Mouse (Mus musculus): ENCODE data around the gene Scin. TPM values are rescaled to one million over a fixed set of nuclear protein-coding genes. Genes with fewer than 3 reads are reported as not detected.
A peak's percentile ranks its signal among the peaks of the same experiment; 100 is the strongest.

Gene Scin
- polyA plus RNA-seq, 1 experiment from 2014 or later: 7.8 TPM

GRCm38 (mm10) chr12:40152353-40153069 is 18.5 kb upstream of the Scin start:
- Histone ChIP-seq H3K4me2 (ENCODE audit: low read depth, low read length) (no peak overlapping the region), H3K9me3 (replicated peaks; ENCODE audit: control insufficient read depth, low read length) (no peaks in the 10 kb centered on the region), H3K9ac (ENCODE audit: low read length) (no peak overlapping the region), H3K4me1 (ENCODE audit: control insufficient read depth, insufficient read depth, low read length) (no peaks in the 10 kb centered on the region), H3K27me3 (ENCODE audit: control insufficient read depth, insufficient read depth, low read length) (no peaks in the 10 kb centered on the region), H3K4me3 (ENCODE audit: low read length) (no peak overlapping the region), H3K27ac (ENCODE audit: low read length) (no peak overlapping the region), H3K36me3 (ENCODE audit: control insufficient read depth, insufficient read depth) (no peaks in the 10 kb centered on the region)
- ATAC-seq (replicated peaks; ENCODE audit: extremely low read depth, insufficient read depth, low FRiP score): no peak
- 60% methylated on average over 8 of the region's 8 CpGs for WGBS

- H3K9ac ChIP-seq (ENCODE audit: low read length): no peak overlapping the region
- no peak overlapping the region for H3K27ac ChIP-seq (ENCODE audit: low read length)
- no peaks in the 10 kb centered on the region for H3K4me1 ChIP-seq (ENCODE audit: control insufficient read depth, insufficient read depth, low read length)
- H3K36me3 ChIP-seq (ENCODE audit: control insufficient read depth, insufficient read depth): no peaks in the 10 kb centered on the region
- no peak for ATAC-seq (replicated peaks; ENCODE audit: extremely low read depth, insufficient read depth, low FRiP score)
- no peaks in the 10 kb centered on the region for H3K9me3 ChIP-seq (replicated peaks; ENCODE audit: control insufficient read depth, low read length)
- no peak overlapping the region for H3K4me2 ChIP-seq (ENCODE audit: low read depth, low read length)
- no peak overlapping the region for H3K4me3 ChIP-seq (ENCODE audit: low read length)
- no peaks in the 10 kb centered on the region for H3K27me3 ChIP-seq (ENCODE audit: control insufficient read depth, insufficient read depth, low read length)
- 54% methylated on average over 4 of the region's 4 CpGs for WGBS
These were observed 13.3 kb upstream of the Scin start for GRCm38 (mm10) chr12:40147319-40147718.

GRCm38 (mm10) chr12:40146510-40146909 is 12.5 kb upstream of the Scin start:
- WGBS: 70% methylated on average over 5 of the region's 5 CpGs
- Histone ChIP-seq H3K4me2 (ENCODE audit: low read depth, low read length) (no peak overlapping the region), H3K4me3 (ENCODE audit: low read length) (no peak overlapping the region), H3K27me3 (ENCODE audit: control insufficient read depth, insufficient read depth, low read length) (no peaks in the 10 kb centered on the region), H3K27ac (ENCODE audit: low read length) (no peak overlapping the region), H3K36me3 (ENCODE audit: control insufficient read depth, insufficient read depth) (no peaks in the 10 kb centered on the region), H3K9me3 (replicated peaks; ENCODE audit: control insufficient read depth, low read length) (no peaks in the 10 kb centered on the region), H3K4me1 (ENCODE audit: control insufficient read depth, insufficient read depth, low read length) (no peaks in the 10 kb centered on the region), H3K9ac (ENCODE audit: low read length) (no peak overlapping the region)
- no peak for ATAC-seq (replicated peaks; ENCODE audit: extremely low read depth, insufficient read depth, low FRiP score)

- H3K9me3 ChIP-seq (replicated peaks; ENCODE audit: control insufficient read depth, low read length): no peaks in the 10 kb centered on the region
- no peak overlapping the region for H3K4me2 ChIP-seq (ENCODE audit: low read depth, low read length)
- no peak overlapping the region for H3K27ac ChIP-seq (ENCODE audit: low read length)
- 0 out of 2 replicates have a peak, but pooled peaks cover 2% of the 10 kb centered on the region for H3K36me3 ChIP-seq (ENCODE audit: control insufficient read depth, insufficient read depth)
- no peak for ATAC-seq (replicated peaks; ENCODE audit: extremely low read depth, insufficient read depth, low FRiP score)
- 63% methylated on average over 5 of the region's 5 CpGs for WGBS
- no peaks in the 10 kb centered on the region for H3K27me3 ChIP-seq (ENCODE audit: control insufficient read depth, insufficient read depth, low read length)
- H3K9ac ChIP-seq (ENCODE audit: low read length): no peak overlapping the region
- no peaks in the 10 kb centered on the region for H3K4me1 ChIP-seq (ENCODE audit: control insufficient read depth, insufficient read depth, low read length)
- no peak overlapping the region for H3K4me3 ChIP-seq (ENCODE audit: low read length)
These were observed 6.7 kb upstream of the Scin start for GRCm38 (mm10) chr12:40140706-40141105.

- Histone ChIP-seq H3K4me3 (ENCODE audit: low read length) (no peak overlapping the region), H3K4me2 (ENCODE audit: low read depth, low read length) (no peak overlapping the region), H3K4me1 (ENCODE audit: control insufficient read depth, insufficient read depth, low read length) (no peaks in the 10 kb centered on the region), H3K27ac (ENCODE audit: low read length) (no peak overlapping the region), H3K27me3 (ENCODE audit: control insufficient read depth, insufficient read depth, low read length) (no peaks in the 10 kb centered on the region), H3K9ac (ENCODE audit: low read length) (no peak overlapping the region), H3K36me3 (ENCODE audit: control insufficient read depth, insufficient read depth) (0 out of 2 replicates have a peak, but pooled peaks cover 2% of the 10 kb centered on the region), H3K9me3 (replicated peaks; ENCODE audit: control insufficient read depth, low read length) (no peaks in the 10 kb centered on the region)
- ATAC-seq (replicated peaks; ENCODE audit: extremely low read depth, insufficient read depth, low FRiP score): no peak
- WGBS: 83% methylated on average over 8 of the region's 8 CpGs
These were observed 5.6 kb upstream of the Scin start for GRCm38 (mm10) chr12:40139484-40140245.

- 46% methylated on average over 11 of the region's 11 CpGs for WGBS
- no peak for ATAC-seq (replicated peaks; ENCODE audit: extremely low read depth, insufficient read depth, low FRiP score)
These were observed 501 bp upstream of the Scin start for GRCm38 (mm10) chr12:40134529-40134928.

GRCm38 (mm10) chr12:40133194-40133572 is 845 bp downstream of the Scin start:
- peak overlapping the region; percentile 64; the same call in 1 of the 2 replicates for H3K9ac ChIP-seq (ENCODE audit: low read length)
- WGBS: 20% methylated on average over 10 of the region's 10 CpGs

More at GRCm38 (mm10) chr12:40134529-40134928, 501 bp upstream of the Scin start:
- Histone ChIP-seq H3K4me1 (ENCODE audit: control insufficient read depth, insufficient read depth, low read length) (peaks cover 5% of the 10 kb centered on the region), H3K27me3 (ENCODE audit: control insufficient read depth, insufficient read depth, low read length) (peaks cover 8% of the 10 kb centered on the region; the same call in 1 of the 2 replicates), H3K4me2 (ENCODE audit: low read depth, low read length) (peak overlapping the region; percentile 91), H3K9me3 (replicated peaks; ENCODE audit: control insufficient read depth, low read length) (no peaks in the 10 kb centered on the region), H3K36me3 (ENCODE audit: control insufficient read depth, insufficient read depth) (0 out of 2 replicates have a peak, but pooled peaks cover 2% of the 10 kb centered on the region), H3K4me3 (ENCODE audit: low read length) (peak overlapping the region; percentile 62), H3K9ac (ENCODE audit: low read length) (peak overlapping the region; percentile 64), H3K27ac (ENCODE audit: low read length) (no peak overlapping the region)

GRCm38 (mm10) chr12:40118872-40119271 is 15.2 kb downstream of the Scin start:
- H3K4me1 ChIP-seq (ENCODE audit: control insufficient read depth, insufficient read depth, low read length): no peaks in the 10 kb centered on the region
- no peak overlapping the region for H3K4me3 ChIP-seq (ENCODE audit: low read length)
- no peak overlapping the region for H3K27ac ChIP-seq (ENCODE audit: low read length)
- no peak for ATAC-seq (replicated peaks; ENCODE audit: extremely low read depth, insufficient read depth, low FRiP score)
- no peaks in the 10 kb centered on the region for H3K27me3 ChIP-seq (ENCODE audit: control insufficient read depth, insufficient read depth, low read length)
- no peaks in the 10 kb centered on the region for H3K36me3 ChIP-seq (ENCODE audit: control insufficient read depth, insufficient read depth)
- H3K9ac ChIP-seq (ENCODE audit: low read length): no peak overlapping the region
- WGBS: 63% methylated on average over 2 of the region's 2 CpGs
- no peaks in the 10 kb centered on the region for H3K9me3 ChIP-seq (replicated peaks; ENCODE audit: control insufficient read depth, low read length)
- no peak overlapping the region for H3K4me2 ChIP-seq (ENCODE audit: low read depth, low read length)

More at GRCm38 (mm10) chr12:40133194-40133572, 845 bp downstream of the Scin start:
- Histone ChIP-seq H3K4me1 (ENCODE audit: control insufficient read depth, insufficient read depth, low read length) (peaks cover 5% of the 10 kb centered on the region), H3K27ac (ENCODE audit: low read length) (no peak overlapping the region), H3K4me3 (ENCODE audit: low read length) (peak overlapping the region; percentile 62), H3K9me3 (replicated peaks; ENCODE audit: control insufficient read depth, low read length) (no peaks in the 10 kb centered on the region), H3K27me3 (ENCODE audit: control insufficient read depth, insufficient read depth, low read length) (peaks cover 8% of the 10 kb centered on the region; the same call in 1 of the 2 replicates), H3K4me2 (ENCODE audit: low read depth, low read length) (peak overlapping the region; percentile 91), H3K36me3 (ENCODE audit: control insufficient read depth, insufficient read depth) (0 out of 2 replicates have a peak, but pooled peaks cover 2% of the 10 kb centered on the region)
- ATAC-seq (replicated peaks; ENCODE audit: extremely low read depth, insufficient read depth, low FRiP score): no peak

- H3K9ac ChIP-seq (ENCODE audit: low read length): no peak overlapping the region
- no peaks in the 10 kb centered on the region for H3K4me1 ChIP-seq (ENCODE audit: control insufficient read depth, insufficient read depth, low read length)
- H3K27me3 ChIP-seq (ENCODE audit: control insufficient read depth, insufficient read depth, low read length): no peaks in the 10 kb centered on the region
- 86% methylated on average over 6 of the region's 6 CpGs for WGBS
- no peak for ATAC-seq (replicated peaks; ENCODE audit: extremely low read depth, insufficient read depth, low FRiP score)
- no peak overlapping the region for H3K4me2 ChIP-seq (ENCODE audit: low read depth, low read length)
- H3K4me3 ChIP-seq (ENCODE audit: low read length): no peak overlapping the region
- H3K9me3 ChIP-seq (replicated peaks; ENCODE audit: control insufficient read depth, low read length): no peaks in the 10 kb centered on the region
- H3K27ac ChIP-seq (ENCODE audit: low read length): no peak overlapping the region
- no peaks in the 10 kb centered on the region for H3K36me3 ChIP-seq (ENCODE audit: control insufficient read depth, insufficient read depth)
These were observed 17.0 kb downstream of the Scin start for GRCm38 (mm10) chr12:40117045-40117444.

Data from heart, embryonic 16.5 days (tissue).